Mouse (Mus musculus): ENCODE measurements around the gene Srp68.
"Not testable (repeated sequence)": the region's sequence is repeated elsewhere in the genome, so short reads cannot be mapped to it uniquely, and the experiment has no call there.

Gene Srp68

GRCm38 (mm10) chr11:116282912-116283521, 9.0 kb upstream of the Srp68 start:
- no peak for DNase-seq (ENCODE audit: low spot score)

- no peak for DNase-seq (ENCODE audit: low spot score)
Measured at GRCm38 (mm10) chr11:116282089-116282488, 8.1 kb upstream of the Srp68 start.

- no peak for DNase-seq (ENCODE audit: low spot score)
Measured at GRCm38 (mm10) chr11:116281671-116282070, 7.7 kb upstream of the Srp68 start.

GRCm38 (mm10) chr11:116280751-116281663, 7.0 kb upstream of the Srp68 start, which contains the start of gene Galr2:
Galr2 (plus strand) TSS chr11:116280939.
- DNase-seq (ENCODE audit: low spot score): no peak

- DNase-seq (ENCODE audit: low spot score): not testable (repeated sequence)
Measured at GRCm38 (mm10) chr11:116277184-116277583, 3.2 kb upstream of the Srp68 start.

- DNase-seq (ENCODE audit: low spot score): no peak
Measured at GRCm38 (mm10) chr11:116273469-116274044, 460 bp downstream of the Srp68 start.

GRCm38 (mm10) chr11:116272589-116273468, 1.2 kb downstream of the Srp68 start:
- DNase-seq (ENCODE audit: low spot score): no peak

- DNase-seq (ENCODE audit: low spot score): no peak
Measured at GRCm38 (mm10) chr11:116269560-116269959, 4.5 kb downstream of the Srp68 start.

GRCm38 (mm10) chr11:116268313-116268712, 5.7 kb downstream of the Srp68 start:
- DNase-seq (ENCODE audit: low spot score): no peak

GRCm38 (mm10) chr11:116267637-116268036, 6.4 kb downstream of the Srp68 start:
- DNase-seq (ENCODE audit: low spot score): no peak

- no peak for DNase-seq (ENCODE audit: low spot score)
Measured at GRCm38 (mm10) chr11:116265850-116266249, 8.2 kb downstream of the Srp68 start.

- no peak for DNase-seq (ENCODE audit: low spot score)
Measured at GRCm38 (mm10) chr11:116265352-116265751, 8.7 kb downstream of the Srp68 start.

GRCm38 (mm10) chr11:116260259-116260658, 13.8 kb downstream of the Srp68 start:
- no peak for DNase-seq (ENCODE audit: low spot score)

GRCm38 (mm10) chr11:116259461-116259860, 14.6 kb downstream of the Srp68 start:
- DNase-seq (ENCODE audit: low spot score): no peak

GRCm38 (mm10) chr11:116255982-116256675, 17.9 kb downstream of the Srp68 start:
- no peak for DNase-seq (ENCODE audit: low spot score)

GRCm38 (mm10) chr11:116255090-116255981, 18.7 kb downstream of the Srp68 start:
- DNase-seq (ENCODE audit: low spot score): no peak

- no peak for DNase-seq (ENCODE audit: low spot score)
Measured at GRCm38 (mm10) chr11:116254627-116255026, 19.4 kb downstream of the Srp68 start.

- DNase-seq (ENCODE audit: low spot score): no peak
Measured at GRCm38 (mm10) chr11:116253076-116253600, 20.9 kb downstream of the Srp68 start.

- DNase-seq (ENCODE audit: low spot score): no peak
Measured at GRCm38 (mm10) chr11:116250898-116251297, 23.1 kb downstream of the Srp68 start.
